Mouse (Mus musculus): ENCODE measurements around the gene Asb10. TPM values are rescaled to one million over a fixed set of nuclear protein-coding genes. Genes with fewer than 3 reads are reported as not detected.

The Asb10 gene
- 0.07 and 0.12 TPM in 2 replicates for polyA plus RNA-seq (2015; fragmentation: Nextera tagmentation; extraction: Ambion mirVana)

DNA sequence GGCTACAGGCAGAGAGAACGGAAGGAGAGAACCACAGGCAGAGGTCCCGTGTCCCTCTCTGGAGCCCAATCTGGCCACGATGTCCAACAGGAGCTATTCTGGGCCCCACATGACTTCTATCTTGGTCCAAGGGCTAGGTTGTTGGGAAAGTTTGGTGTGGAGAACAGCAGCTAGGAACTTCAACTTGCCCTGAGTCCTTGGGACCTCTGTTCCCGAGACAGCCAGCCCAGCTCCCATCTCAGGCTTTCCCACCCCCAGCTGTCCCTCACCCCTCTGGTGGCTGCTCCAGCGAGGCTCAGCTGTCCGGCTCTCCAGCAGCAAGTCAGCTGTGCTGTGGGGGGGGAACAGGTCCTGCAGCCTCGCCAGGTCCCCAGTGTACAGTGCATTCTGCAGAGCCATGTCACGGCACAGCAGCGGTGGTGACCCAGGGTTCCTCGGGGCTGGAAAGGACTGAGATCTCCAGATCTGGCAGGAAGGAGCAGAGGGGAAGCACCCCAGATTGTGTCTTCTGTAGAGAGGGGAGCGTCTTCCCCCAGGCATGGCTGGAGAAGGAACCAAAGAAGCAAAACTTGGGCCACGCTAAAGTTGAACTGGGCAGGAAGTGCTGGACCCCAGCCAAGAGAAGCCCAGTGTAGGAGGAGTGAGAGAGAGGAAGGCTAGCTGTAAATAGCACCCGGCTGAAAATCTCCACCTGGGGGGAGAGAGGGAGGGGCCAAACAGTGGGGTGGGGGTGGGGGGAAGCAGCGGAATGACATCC, at the start of gene Asb10:
Asb10 (minus strand) TSS at position 592 of the 757 bp plus-strand sequence.
- H3K4me1 ChIP-seq (replicated peaks), result 0 out of 2 replicates have a peak, but pooled peaks cover 4% of the 10 kb centered on the region
- 13% methylated on average over 14 of the region's 14 CpGs for WGBS (ENCODE audit: insufficient replicate concordance)
- H3K9ac ChIP-seq, result no peak within 1 kb of the TSS
- no peak within 1 kb of the TSS for H3K4me3 ChIP-seq (replicated peaks)
- peaks cover 9% of the 10 kb centered on the region; the same call in 1 of the 2 replicates for H3K27me3 ChIP-seq
- ATAC-seq (ENCODE audit: insufficient read depth), result no peak
- H3K36me3 ChIP-seq (replicated peaks), result no peaks in the 10 kb centered on the region
- no peaks in the 10 kb centered on the region for H3K9me3 ChIP-seq (replicated peaks)
- H3K27ac ChIP-seq (replicated peaks), result no peak within 1 kb of the TSS
- peak within 1 kb of the TSS; percentile 29 for H3K4me2 ChIP-seq

- 86% methylated on average over 20 of the region's 20 CpGs for WGBS (ENCODE audit: insufficient replicate concordance)
- peaks cover 56% of the 10 kb centered on the region for H3K4me1 ChIP-seq (replicated peaks)
Measured at GRCm38 (mm10) chr5:24589511-24590500, 49.0 kb upstream of the Asb10 start.

GRCm38 (mm10) chr5:24587200-24587577, 46.4 kb upstream of the Asb10 start:
- Histone ChIP-seq H3K4me1 (replicated peaks) (peaks cover 49% of the 10 kb centered on the region), H3K9ac (peak overlapping the region; percentile 71), H3K36me3 (replicated peaks) (peaks cover 19% of the 10 kb centered on the region), H3K4me3 (replicated peaks) (peak overlapping the region; percentile 81), H3K4me2 (peak overlapping the region; percentile 77), H3K27ac (replicated peaks) (peak overlapping the region; percentile 69), H3K27me3 (peaks cover 21% of the 10 kb centered on the region), H3K9me3 (replicated peaks) (no peaks in the 10 kb centered on the region)
- peak; percentile 58 for ATAC-seq (ENCODE audit: insufficient read depth)
- 9% methylated on average over 4 of the region's 4 CpGs for WGBS (ENCODE audit: insufficient replicate concordance)

More at GRCm38 (mm10) chr5:24589511-24590500, 49.0 kb upstream of the Asb10 start:
- Histone ChIP-seq H3K27me3 (peaks cover 37% of the 10 kb centered on the region), H3K9ac (no peak overlapping the region), H3K4me2 (no peak overlapping the region), H3K36me3 (replicated peaks) (peaks cover 19% of the 10 kb centered on the region), H3K27ac (replicated peaks) (no peak overlapping the region), H3K9me3 (replicated peaks) (no peaks in the 10 kb centered on the region), H3K4me3 (replicated peaks) (no peak overlapping the region)
- no peak for ATAC-seq (ENCODE audit: insufficient read depth)

- 0% methylated on average over 43 of the region's 43 CpGs for WGBS (ENCODE audit: insufficient replicate concordance)
- H3K36me3 ChIP-seq (replicated peaks), result peaks cover 19% of the 10 kb centered on the region
- H3K4me3 ChIP-seq (replicated peaks), result peak within 1 kb of the TSS; percentile 81
- H3K9ac ChIP-seq, result peak within 1 kb of the TSS; percentile 71
- peak; percentile 83 for ATAC-seq (ENCODE audit: insufficient read depth)
- H3K4me2 ChIP-seq, result peak within 1 kb of the TSS; percentile 77
- peaks cover 44% of the 10 kb centered on the region for H3K4me1 ChIP-seq (replicated peaks)
- no peaks in the 10 kb centered on the region for H3K9me3 ChIP-seq (replicated peaks)
- H3K27me3 ChIP-seq, result peaks cover 16% of the 10 kb centered on the region
- peak within 1 kb of the TSS; percentile 69 for H3K27ac ChIP-seq (replicated peaks)
Measured at GRCm38 (mm10) chr5:24586547-24587199, 45.9 kb upstream of the Asb10 start, which contains the start of gene Chpf2. Gene Chpf2, plus strand, starts transcription at chr5:24586741.

DNA sequence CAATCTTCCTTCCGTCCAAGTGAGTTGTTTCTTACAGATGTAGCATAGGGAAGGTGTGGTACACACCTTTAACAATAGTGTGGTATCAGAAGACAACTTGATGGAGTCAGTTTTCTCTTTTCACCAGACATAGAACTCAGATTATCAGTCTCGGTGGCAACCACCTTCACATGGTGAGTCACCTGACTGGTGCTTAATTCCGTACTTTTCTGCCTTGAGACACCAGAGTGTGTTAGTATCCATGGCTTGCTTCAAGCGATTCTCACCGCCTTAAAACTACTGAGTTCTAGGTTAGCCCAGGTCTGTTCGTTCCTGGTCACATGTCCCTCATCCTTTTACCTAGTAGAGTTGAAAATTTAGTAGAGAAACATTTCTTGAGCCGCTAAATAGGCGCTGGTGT, 45.3 kb upstream of the Asb10 start:
- H3K4me2 ChIP-seq, result peak overlapping the region; percentile 77
- peak overlapping the region; percentile 71 for H3K9ac ChIP-seq
- peaks cover 10% of the 10 kb centered on the region for H3K27me3 ChIP-seq
- peak overlapping the region; percentile 69; the same call in 1 of the 2 replicates for H3K27ac ChIP-seq (replicated peaks)
- H3K36me3 ChIP-seq (replicated peaks), result peaks cover 19% of the 10 kb centered on the region
- H3K4me3 ChIP-seq (replicated peaks), result peak overlapping the region; percentile 81
- no peaks in the 10 kb centered on the region for H3K9me3 ChIP-seq (replicated peaks)
- WGBS (ENCODE audit: insufficient replicate concordance), result 11% methylated on average over 8 of the region's 8 CpGs
- peak; percentile 8; the same call in 1 of the 2 replicates for ATAC-seq (ENCODE audit: insufficient read depth)
- H3K4me1 ChIP-seq (replicated peaks), result peaks cover 38% of the 10 kb centered on the region

GRCm38 (mm10) chr5:24578109-24578963, 37.6 kb upstream of the Asb10 start:
- Histone ChIP-seq H3K36me3 (replicated peaks) (peaks cover 19% of the 10 kb centered on the region), H3K4me1 (replicated peaks) (peaks cover 26% of the 10 kb centered on the region), H3K4me3 (replicated peaks) (peak overlapping the region; percentile 82), H3K27ac (replicated peaks) (peak overlapping the region; percentile 76), H3K27me3 (no peaks in the 10 kb centered on the region), H3K9me3 (replicated peaks) (no peaks in the 10 kb centered on the region), H3K4me2 (peak overlapping the region; percentile 98), H3K9ac (peak overlapping the region; percentile 67)
- no peak for ATAC-seq (ENCODE audit: insufficient read depth)
- WGBS (ENCODE audit: insufficient replicate concordance), result 24% methylated on average over 6 of the region's 6 CpGs

DNA sequence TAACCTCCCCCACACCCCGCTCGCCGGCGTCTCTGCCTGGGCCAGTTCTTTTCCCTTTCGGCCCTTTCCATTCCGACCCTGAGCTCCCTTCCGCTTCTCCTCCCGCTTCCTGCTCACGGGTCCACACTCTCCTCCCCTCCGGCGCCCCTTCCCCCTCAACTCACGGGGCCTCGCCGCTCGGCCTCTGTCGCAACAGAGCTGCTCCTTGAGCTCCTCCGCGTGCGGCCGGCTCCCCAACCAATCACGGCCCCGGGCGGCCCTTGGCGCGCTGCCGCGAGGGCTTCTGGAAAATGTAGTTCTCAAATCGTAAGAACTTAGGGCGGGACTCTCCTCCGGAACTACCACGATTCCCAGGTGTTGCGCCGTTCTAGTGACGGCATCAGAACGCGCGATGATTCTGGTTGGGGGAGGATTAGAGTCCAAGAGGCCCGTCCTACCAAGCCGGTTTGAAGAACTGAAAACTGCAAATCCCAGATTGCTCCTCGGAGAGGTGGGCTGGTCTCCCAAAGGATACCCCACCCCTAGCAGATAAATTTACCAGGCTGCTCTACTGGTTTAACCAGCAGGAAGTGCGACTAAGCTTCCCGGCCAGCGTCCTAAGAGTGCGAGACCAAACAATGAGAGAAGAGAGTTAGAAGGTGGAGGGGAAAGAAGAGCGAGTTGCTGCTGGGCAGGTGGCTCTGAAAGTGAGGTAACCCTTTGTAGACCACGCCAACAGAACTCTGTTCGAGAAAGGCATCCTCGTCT, 36.6 kb upstream of the Asb10 start, which contains the start of gene Abcf2:
Abcf2 (minus strand) TSS at position 285 of the 747 bp plus-strand sequence.
- Histone ChIP-seq H3K4me2 (peak within 1 kb of the TSS; percentile 98), H3K27me3 (no peaks in the 10 kb centered on the region), H3K9ac (peak within 1 kb of the TSS; percentile 84), H3K9me3 (replicated peaks) (no peaks in the 10 kb centered on the region), H3K36me3 (replicated peaks) (peaks cover 28% of the 10 kb centered on the region), H3K27ac (replicated peaks) (peak within 1 kb of the TSS; percentile 76), H3K4me3 (replicated peaks) (peak within 1 kb of the TSS; percentile 82), H3K4me1 (replicated peaks) (peaks cover 26% of the 10 kb centered on the region)
- ATAC-seq (ENCODE audit: insufficient read depth), result peak; percentile 96
- WGBS (ENCODE audit: insufficient replicate concordance), result under 1% methylated on average over 48 of the region's 48 CpGs

DNA sequence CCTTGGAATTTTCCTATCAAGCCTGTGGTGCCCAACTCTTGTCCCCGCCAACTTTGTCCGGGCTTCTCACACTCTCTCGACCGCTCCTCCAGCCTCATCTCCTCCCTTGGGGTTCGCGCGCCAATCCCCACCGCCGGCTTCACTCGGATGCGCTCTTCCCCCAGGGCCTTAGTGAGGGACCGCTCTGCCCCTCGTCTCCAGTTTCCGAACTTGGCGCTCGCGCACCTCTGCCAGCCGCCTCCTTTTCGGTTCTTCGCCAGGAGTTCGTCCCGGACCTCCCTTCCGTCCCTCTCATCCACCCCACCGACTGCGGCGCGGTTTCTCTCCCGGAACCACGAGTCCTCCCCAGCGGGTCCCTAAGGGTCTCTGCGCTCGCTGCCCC, 36.0 kb upstream of the Asb10 start:
- Histone ChIP-seq H3K4me3 (replicated peaks) (peak overlapping the region; percentile 82), H3K27me3 (no peaks in the 10 kb centered on the region), H3K9ac (peak overlapping the region; percentile 84), H3K4me1 (replicated peaks) (peaks cover 26% of the 10 kb centered on the region), H3K4me2 (peak overlapping the region; percentile 98), H3K9me3 (replicated peaks) (no peaks in the 10 kb centered on the region), H3K36me3 (replicated peaks) (peaks cover 34% of the 10 kb centered on the region), H3K27ac (replicated peaks) (peak overlapping the region; percentile 76; the same call in 1 of the 2 replicates)
- ATAC-seq (ENCODE audit: insufficient read depth), result peak; percentile 16
- under 1% methylated on average over 32 of the region's 32 CpGs for WGBS (ENCODE audit: insufficient replicate concordance)

DNA sequence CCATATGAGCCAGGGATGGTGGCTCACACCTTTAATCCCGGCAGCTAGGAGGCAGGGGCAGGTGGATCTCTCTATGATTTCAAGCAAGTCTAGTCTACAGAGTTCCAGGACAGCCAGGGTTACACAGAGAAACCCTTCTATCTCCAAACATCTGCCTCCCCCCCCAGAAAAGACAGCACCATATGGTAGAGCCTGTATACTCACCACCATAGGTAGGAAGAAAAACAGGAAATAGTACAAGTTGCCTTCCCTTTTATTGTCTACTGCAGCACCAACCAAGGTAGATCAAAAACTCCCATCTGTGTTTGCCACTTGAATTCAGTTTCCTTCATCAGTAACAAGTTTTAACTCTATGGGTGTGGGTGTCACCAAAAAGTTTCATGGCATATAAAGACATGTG, 35.2 kb upstream of the Asb10 start:
- Histone ChIP-seq H3K27ac (replicated peaks) (no peak overlapping the region), H3K4me3 (replicated peaks) (peak overlapping the region; percentile 82), H3K4me1 (replicated peaks) (peaks cover 26% of the 10 kb centered on the region), H3K9ac (peak overlapping the region; percentile 84; the same call in 1 of the 2 replicates), H3K27me3 (no peaks in the 10 kb centered on the region), H3K4me2 (peak overlapping the region; percentile 98), H3K36me3 (replicated peaks) (peaks cover 42% of the 10 kb centered on the region), H3K9me3 (replicated peaks) (no peaks in the 10 kb centered on the region)
- WGBS (ENCODE audit: insufficient replicate concordance), result 80% methylated on average over 1 of the region's 1 CpGs
- no peak for ATAC-seq (ENCODE audit: insufficient read depth)

Data from liver, embryonic 15.5 days (tissue).